Mouse (Mus musculus): ENCODE data around the gene Cst13. TPM values are rescaled to one million over a fixed set of nuclear protein-coding genes. Genes with fewer than 3 reads are reported as not detected.

The Cst13 gene
- not detected in 2 replicates for polyA plus RNA-seq (2012; rRNA removed)

DNA sequence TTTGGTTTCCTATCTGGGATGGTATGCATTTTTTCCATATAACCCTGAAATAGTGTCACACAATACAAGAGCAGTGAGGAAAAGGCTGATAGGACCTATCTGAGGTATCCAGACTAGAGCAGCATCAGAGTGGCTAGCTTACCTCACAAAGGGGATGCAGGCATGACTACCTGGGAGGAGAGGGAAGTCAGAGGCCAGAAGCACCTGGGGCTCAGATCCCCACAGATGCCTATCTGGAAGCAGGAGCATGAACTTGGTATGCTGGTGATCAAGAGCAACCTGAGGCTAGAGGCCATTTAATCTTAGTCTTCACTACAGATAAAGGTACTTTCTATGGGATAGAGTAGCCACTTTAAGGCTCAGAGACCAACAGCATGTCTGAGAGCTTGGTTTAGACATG is at the start of gene Cst13:
Cst13 (plus strand) TSS at position 173 of the 400 bp plus-strand sequence.

GRCm38 (mm10) chr2:148771397-148771796 is 48.5 kb upstream of the Cst13 start, which contains the start of gene Cst11:
Cst11 (minus strand) TSS chr2:148771497.

DNA sequence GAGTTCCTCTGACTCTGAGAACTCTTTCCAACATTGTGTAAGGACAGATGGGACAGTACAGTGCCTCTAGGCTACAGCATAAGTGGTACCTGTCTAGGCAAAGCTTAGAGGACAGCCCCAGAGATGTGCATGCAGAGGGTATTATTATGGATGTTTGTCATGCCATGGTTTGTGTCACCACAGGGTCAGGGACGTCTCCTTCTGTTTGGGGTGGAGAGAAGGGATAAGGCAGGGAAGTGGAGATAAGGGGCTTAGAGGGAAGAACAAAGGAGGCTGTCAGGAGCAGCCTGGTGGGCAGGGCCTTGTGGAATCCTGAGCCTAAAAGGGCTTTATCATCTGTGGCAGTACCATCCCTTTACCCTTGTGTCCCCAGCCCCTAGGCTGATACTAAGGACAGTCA is 38.2 kb upstream of the Cst13 start, which contains the start of gene 8030411F24Rik:
8030411F24Rik (plus strand) TSS at position 301 of the 400 bp plus-strand sequence.

DNA sequence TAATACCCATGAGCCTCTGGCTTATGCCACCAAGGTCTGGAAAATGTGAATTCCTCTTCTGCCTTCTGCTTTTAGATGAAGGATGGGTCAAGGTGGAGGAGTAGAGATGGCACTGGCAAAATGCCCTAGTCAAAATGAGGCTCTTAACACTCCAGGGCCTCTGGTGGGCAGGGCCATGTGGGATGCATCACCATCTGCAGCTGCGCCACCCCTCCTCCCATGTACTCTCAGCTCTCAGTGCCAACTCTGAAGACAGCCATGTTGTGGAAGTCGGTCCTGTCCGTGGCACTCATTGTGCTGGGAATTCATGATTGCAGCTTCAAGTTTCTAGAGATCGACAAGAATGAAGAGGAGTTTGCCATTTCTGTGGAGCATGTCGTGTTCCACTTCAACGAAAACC is 30.7 kb upstream of the Cst13 start, which contains the start of gene Cst12:
Cst12 (plus strand) TSS at position 220 of the 400 bp plus-strand sequence.

GRCm38 (mm10) chr2:148798485-148798884 is 21.4 kb upstream of the Cst13 start, which contains the start of gene Cst8:
Cst8 (plus strand) TSS chr2:148798785.

DNA sequence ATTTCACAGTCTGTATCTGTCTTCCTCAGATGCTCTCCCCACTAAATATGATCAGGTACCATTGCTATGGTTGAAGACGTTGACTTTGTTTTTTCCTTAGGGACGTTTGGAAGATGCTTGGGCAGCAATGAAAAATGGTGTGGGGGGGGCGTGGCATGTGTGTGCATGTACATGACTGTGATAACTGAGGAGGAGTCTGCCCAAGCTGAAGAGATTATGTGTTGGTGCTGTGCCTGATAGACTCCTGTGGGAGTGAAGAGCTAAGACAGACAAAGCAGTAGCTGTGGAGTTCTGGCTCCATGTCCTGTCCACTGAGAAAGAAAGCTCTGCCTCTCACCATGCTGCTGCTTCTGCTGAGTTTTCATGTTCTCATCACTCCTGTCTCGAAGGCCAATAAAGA is 15.0 kb downstream of the Cst13 start, which contains the start of gene Cst9:
Cst9 (plus strand) TSS at position 236 of the 400 bp plus-strand sequence.

DNA sequence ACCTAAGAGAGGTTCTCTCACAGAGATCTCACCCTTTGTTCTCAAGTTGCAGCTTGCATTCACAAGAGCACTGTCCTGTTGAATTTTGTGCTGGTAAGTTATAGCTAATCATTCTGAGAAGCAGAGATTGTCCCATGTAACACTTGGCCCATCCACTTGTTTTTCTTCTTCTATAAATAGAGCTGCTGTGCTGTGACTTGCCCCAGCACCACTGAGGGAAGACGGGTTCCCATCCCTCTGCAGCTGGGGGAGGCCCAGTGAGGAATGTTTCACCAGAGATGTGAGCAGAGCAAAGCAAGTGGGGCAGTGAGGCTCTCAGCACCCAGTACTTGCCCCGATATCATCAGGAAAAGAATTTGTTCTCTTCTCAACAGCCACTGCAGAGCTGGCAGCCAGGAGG is 45.1 kb downstream of the Cst13 start, which contains the start of gene 9230104L09Rik:
9230104L09Rik (minus strand) TSS at position 73 of the 400 bp plus-strand sequence.

GRCm38 (mm10) chr2:148875335-148875811 is 55.5 kb downstream of the Cst13 start, which contains the start of gene Cst3:
Cst3 (minus strand) TSS chr2:148875692.

Other genes with a start within 250 kb of the Cst13 start
- 27.2 and 31.5 TPM in 2 replicates for gene Nxt1, start 147.5 kb upstream of the Cst13 start, polyA plus RNA-seq (2012; rRNA removed)
- 9.5 and 10.0 TPM in 2 replicates for gene Gzf1, start 139.1 kb upstream of the Cst13 start, polyA plus RNA-seq (2012; rRNA removed)
- 0.53 and 0.74 TPM in 2 replicates for gene Napb, start 87.6 kb upstream of the Cst13 start, polyA plus RNA-seq (2012; rRNA removed)
- gene Cstl1, start 69.7 kb upstream of the Cst13 start, polyA plus RNA-seq (2012; rRNA removed) = not detected in 2 replicates
- gene Cst11, start 48.6 kb upstream of the Cst13 start, polyA plus RNA-seq (2012; rRNA removed) = not detected in 2 replicates
- gene 8030411F24Rik, start 38.1 kb upstream of the Cst13 start, polyA plus RNA-seq (2012; rRNA removed) = not detected in 2 replicates
- 0.07 TPM in 1 of 2 replicates, not detected in the other for gene Cst12, start 30.7 kb upstream of the Cst13 start, polyA plus RNA-seq (2012; rRNA removed)
- gene Cst8, start 21.3 kb upstream of the Cst13 start, polyA plus RNA-seq (2012; rRNA removed) = 0.43 and 0.65 TPM in 2 replicates
- 0.19 and 0.22 TPM in 2 replicates for gene Cst9, start 15.1 kb downstream of the Cst13 start, polyA plus RNA-seq (2012; rRNA removed)
- not detected in 2 replicates for gene 9230104L09Rik, start 45.0 kb downstream of the Cst13 start, polyA plus RNA-seq (2012; rRNA removed)
- gene Cst3, start 55.6 kb downstream of the Cst13 start, polyA plus RNA-seq (2012; rRNA removed) = 248 and 278 TPM in 2 replicates
- not detected in 2 replicates for gene Gm1330, start 183.2 kb downstream of the Cst13 start, polyA plus RNA-seq (2012; rRNA removed)
- not detected in 2 replicates for gene Gm10750, start 197.2 kb downstream of the Cst13 start, polyA plus RNA-seq (2012; rRNA removed)